Mouse (Mus musculus) ZHBTc4 (cell line): Measurements from ENCODE around the gene Wbp2.
A peak's percentile ranks its signal among the peaks of the same experiment; 100 is the strongest.

Experiments used
- DNase-seq: peaks from one replicate; pipeline ENCODE4 v3.0.0-alpha.2; 2011; ENCODE audit warnings: low read depth, low spot score

Wbp2 gene

DNA sequence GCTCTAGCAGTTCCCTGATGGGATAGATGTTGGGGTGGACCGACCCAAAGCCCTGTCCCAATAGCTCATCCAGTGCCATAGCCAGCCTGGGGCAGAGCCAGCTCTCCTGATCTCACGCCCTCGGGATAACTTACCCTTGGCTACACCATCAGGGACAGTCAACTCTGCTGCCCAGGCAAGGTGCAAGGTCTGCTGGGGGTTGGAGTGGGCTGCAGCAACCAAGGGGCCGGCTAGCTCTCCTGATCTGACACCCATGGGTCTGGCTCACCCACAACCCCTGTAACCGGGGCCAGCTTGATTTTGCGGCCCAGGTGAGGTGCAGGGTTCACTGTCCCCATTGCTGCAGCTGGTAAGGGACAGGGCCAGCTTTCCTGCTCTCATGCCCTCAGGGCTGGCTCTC lies 4.8 kb upstream of the Wbp2 start:
- DNase-seq, result no peak

DNA sequence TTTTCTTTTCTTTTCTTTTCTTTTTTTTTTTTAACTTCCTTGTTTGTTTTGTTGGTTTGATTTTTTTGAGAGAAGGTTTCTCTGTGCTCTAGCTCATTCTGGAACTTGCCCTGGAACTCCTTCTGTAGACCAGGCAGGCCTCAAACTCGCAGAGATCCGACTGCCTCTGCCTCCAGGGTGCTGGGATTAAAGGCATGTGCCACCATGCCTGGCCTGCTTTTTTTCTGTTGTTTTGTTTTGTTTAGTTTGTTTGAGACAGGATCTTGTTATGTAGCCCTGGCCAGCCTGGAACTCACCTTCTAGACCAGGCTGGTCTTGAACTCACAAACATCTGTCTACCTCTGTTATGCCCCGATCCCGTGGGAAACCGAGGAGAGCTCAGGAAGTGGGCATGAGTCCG lies 2.8 kb upstream of the Wbp2 start:
- DNase-seq, result no peak

DNA sequence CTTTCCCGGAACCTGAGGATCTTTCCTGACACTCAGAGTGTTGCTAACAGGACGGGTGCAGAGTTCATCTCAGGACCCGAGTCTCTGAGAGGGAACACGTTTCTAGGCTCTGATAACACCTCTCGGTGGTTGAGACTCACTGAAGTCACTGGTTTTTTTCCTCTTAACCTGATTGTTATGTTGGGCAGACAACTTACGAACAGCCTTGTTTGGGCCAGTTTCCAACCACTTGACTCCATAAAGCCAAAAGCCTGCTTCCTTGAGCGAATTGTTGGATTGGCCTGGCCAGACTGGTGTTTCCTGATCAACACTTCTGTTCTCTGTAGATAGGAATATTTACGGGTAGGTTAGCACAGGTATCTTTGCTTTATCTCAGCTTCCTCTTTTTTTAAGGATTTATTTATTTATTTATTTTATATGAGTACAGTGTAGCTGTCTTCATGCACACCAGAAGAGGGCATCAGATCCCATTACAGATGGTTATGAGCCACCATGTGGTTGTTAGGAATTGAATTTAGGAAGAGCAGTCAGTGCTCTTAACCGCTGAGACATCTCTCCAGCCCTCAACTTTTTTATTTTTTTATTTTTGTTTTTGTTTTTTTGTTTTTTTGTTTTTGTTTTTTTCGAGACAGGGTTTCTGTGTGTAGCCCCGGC lies 2.1 kb upstream of the Wbp2 start:
- no peak for DNase-seq

DNA sequence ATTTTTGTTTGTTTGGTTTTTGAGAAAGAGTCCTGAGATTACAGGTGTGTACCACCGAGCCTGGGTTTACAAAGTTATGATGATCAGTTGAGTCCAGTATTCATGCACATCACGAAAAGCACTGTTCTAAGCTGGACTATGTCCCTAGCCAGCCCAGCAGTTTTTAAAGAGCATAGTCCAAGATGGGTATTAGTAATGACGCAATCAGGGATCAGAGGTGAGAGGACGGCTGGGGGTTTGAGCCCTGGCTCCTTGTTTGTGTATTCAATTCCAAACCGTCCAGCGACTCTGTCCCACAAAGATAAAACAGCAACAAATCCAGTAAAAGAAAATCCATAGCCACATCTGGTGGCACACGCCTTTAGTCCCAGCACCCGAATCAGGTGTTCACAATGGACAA lies 1.4 kb upstream of the Wbp2 start:
- DNase-seq, result no peak

DNA sequence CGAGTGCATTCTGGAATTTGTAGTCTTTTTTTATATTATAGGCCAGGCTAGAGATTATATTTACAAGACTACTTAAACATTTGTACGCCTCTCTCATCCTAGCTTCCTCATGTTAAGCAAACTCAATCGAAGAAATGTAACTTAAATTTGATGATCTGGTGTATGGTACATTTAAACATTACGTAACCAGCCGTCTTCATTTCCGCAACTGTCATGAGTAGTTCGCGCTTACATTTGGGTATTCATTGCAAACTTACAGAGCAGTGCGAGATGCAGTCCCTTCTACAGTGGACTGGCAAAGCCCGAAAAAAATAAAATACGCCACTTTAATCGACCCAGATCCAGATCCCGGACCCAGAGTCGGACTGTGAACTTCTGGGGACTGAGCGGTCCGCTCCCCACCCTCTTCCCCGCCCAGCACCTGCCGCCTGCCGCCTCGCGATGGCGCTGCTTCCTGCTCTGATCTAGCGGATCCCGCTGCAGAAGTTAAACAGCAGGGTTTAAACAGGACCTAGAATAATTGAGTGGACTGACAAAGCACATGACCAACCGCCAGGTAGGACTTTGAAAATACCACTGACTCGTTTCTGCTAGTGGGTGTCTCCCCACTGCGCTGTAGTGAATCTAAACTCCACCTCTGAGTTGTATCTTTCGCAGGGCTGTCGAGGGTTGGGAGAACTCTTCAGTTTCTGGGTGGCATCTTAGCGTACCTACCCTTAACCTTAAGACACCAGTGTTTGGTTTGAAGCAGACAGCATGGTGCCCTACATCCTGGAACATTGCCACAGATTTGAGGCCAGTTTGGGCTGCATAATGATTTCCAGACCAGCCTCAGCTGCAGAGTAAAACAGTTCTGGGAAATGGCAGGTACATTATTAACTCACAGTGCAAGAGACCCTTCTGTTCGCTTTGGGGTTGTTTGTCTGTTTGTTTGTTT lies 667 bp upstream of the Wbp2 start:
- DNase-seq, result peak; percentile 89

DNA sequence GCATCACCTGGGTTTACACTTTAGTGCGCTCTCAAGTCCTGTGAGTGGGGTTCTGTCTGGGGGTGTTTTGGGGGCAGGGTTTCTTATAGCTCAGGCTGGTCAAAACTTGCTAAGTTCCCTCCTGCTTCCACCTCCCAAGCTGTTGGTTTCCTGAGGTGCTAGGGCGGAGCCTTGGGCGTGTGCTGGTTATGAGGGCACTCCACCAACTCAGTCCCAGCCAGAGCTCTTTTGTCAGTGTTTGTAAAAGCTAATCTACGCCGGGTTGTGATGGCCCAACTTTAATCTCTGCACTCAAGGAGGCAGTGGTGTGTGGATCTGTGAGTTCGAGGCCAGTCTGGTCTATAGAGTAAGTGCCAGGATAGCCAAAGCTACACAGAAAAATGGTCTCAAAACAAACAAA lies 2.6 kb downstream of the Wbp2 start:
- no peak for DNase-seq

DNA sequence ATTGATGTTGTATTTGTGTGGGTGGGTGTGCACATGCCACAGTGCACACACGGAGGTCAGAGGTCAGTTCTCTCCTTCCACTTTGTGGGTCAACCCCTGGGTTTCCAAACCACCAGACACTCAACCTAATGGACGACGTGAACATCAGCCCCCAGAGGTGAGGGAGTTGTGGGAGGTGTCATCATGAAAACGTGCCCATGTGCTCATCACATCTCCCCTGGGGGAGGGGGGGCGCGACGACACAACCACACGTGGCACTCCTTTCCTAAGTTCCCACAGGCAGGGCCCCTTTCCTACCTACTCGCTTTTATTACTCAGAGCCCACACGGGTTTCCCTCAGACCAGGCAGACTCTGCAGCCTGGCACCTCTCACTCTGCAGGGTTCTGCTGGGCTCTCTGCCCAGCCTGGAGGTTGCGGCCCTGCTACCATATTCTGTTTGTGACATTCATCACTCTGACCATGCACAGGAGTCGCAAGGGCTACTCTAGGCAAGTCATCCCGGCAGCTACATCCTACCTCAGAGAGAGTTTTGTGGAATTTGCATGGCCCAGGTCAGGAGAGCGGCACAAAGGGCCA lies 3.6 kb downstream of the Wbp2 start:
- no peak for DNase-seq

DNA sequence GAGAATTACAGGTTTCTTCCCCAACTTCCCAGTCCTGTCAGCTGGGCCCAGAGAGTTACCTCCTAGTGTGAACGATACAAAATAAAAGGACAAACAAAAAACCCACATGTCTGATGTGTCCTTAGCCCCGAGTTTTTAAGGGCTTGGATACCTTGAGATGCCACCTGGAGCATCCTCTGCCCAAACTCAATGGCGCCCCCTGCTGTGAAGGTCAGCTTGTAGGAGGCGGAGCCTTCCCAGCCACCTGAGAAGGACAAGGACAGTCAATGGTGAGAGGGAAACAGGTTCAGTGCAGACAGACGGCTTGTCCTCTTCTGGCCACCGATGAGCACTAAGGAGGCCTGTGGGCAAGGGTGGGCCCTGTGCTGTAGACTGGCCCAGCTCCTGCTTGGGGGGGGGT lies 5.7 kb downstream of the Wbp2 start:
- DNase-seq, result no peak

DNA sequence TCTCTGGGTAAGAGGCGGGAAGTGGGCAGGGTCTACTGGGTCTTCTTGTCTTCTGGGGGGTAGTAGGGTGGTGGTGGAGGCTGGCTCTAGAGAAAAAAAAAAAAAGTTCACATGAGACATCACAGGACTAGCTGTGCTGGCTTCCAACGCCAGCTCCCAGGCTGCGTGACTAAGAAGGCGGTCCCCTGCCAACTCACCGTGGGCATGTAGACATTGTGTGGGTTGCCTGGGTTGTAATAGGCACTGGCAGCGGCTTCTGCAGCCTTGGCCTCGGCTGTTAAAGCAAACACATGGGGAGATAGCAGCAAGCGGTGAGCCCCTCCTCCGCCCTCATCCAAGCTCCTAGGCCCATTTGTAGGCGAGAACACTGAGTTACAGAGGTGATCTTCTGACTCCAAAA lies 7.3 kb downstream of the Wbp2 start:
- no peak for DNase-seq

DNA sequence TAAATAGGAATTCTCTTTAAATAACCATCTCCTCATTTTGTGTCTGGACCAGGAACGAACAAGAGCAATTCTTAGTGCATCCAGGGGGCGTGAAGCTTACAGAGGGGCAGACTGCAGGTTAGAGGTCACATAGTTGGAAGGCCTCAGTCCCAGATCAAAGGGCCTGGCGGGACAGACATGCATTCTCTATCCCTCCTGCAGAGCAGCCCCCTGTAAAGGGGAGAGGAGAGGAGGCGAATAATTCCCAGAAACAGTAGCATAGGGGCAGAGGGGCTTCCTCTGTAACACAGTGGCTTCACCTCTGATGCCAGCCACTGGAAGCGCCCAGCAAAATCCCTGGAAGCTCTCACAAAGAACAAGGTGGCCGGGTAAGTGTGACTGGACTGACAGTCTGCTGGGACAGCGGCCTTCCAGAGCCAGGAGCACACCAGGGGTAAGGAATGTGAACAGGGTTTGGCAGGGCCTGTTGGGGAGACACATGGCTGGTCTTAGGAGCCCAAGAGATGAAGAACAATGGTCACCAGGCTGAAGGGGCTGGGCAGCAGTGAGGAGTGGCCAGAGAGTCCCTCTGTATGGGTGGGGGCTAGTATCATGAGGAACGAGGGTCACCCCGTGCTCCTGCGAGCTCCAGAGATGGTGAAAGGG lies 8.0 kb downstream of the Wbp2 start:
- peak; percentile 61 for DNase-seq

DNA sequence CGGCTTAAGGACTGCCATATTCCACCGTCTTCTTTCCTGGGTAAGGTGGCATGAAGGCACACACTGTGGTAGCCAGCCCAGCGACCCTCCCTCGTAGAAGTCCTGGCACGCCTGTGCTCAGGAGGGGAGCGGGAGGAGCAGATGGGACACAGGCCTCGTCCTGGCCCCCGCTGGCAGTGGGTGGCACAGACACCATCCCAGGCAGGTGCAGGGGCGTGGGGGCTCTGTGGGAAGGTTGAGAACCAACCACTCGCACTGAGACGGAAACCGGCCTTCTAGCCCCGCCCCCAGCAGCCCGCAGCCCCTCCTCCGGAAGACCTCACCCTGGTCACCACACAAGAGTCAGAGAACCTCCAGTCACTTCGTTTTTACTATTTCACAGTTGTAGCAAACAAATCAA lies 8.6 kb downstream of the Wbp2 start:
- peak; percentile 76 for DNase-seq

DNA sequence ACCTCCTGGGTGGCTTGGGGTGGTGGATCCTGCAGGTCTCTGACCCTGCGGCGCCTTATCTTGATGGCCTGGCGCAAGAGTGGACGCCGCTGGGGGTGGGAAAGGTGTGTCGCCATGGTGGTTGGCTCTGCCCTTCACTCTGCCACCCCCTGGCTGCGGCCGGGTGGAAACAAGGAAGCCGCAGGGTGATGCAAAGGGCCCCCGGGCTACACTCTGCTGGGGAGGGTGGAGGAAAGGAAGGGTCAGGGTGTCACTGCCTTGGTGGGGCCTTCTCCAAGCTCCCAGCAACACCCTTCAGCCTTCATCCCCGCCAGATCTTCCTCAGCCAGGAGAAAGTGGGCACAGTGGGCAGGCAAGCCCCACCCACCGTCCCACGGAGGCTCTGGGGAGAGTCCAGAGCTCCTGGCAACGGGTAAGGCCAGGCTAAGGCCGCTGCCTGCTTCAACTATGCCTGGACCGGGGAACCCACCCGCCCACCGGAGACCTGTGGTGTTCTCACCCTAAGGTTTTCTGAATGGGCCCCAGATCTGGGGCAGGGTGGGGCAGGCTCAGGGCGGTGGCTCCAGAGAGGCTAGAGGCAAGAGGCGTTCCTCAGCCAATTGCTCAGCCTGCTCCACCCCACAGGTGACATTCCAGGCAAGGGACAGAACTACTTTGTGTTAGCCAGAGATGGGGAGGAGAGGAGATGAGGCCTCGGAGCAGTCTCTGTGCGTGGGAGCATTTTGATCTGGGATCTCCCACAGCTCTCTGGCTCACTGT lies 9.2 kb downstream of the Wbp2 start, which contains the start of gene Unc13d:
Gene Unc13d, minus strand, starts transcription at position 516 of the 759 bp plus-strand sequence.
- peak; percentile 73 for DNase-seq

DNA sequence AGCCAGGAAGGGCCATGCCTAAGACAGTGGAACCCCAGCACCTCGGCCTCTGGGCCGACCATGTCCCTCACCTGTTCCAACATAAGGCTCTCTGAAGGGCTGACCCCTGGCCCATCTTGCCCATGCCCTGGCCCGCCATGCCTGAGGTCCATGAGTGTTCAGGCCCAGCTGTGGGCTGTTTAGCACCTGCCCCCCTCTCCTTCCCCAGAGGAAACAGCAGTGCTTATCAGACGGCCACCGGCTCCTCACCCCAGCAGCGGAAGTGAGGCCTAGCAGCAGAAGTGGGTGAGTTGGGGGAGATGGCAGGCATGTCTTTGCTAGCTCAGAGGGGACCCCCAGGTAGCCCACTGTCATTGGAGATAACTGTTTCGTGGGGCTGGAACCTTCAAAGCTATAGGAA lies 10.0 kb downstream of the Wbp2 start:
- DNase-seq, result no peak

DNA sequence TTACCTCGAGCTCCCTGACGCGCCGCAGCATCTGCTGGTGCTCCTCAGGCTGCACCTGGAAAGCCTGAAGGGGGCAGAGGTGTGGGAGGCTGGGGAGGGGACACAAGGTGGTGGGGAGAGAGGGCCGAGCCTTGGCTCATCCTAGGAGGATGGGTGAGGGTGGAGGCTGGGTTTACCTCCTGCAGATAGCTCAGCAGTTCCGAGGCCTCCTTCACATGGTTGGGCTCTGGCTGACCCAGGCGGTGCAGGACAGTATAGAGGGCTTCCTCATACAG lies 10.6 kb downstream of the Wbp2 start:
- no peak for DNase-seq

DNA sequence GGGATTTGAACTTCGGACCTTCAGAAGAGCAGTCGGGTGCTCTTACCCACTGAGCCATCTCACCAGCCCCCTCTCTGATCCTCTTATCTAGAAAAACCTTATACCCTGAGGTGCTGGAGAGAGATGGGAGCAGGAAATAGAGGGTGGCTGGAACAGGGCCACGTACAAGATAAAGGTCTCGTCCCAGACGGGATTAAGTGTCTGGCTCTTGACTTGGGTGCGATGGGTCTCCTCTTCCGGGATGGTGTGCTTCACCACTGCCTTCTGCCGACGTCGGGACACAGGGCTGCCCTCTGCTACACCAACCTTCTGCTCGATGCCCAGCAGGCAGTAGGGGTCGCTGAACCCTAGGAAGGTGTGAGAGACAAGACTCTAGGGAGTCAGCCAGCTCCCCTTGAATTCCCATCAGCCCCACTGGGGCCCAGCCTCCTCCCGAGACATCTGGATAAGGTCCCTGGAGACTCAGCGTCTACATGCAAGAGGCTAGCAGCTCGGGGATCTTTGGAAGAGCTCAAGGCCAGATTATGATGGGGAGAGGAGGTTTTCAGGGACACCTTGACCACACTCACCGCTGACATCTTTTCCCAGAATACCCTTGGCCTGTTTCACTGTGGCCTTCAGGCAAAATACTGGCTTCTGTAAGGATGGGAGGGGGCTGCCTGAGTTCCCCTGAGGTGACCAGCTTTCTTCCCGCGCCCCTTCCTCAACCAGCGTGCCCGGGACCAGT lies 11.1 kb downstream of the Wbp2 start:
- DNase-seq, result no peak

DNA sequence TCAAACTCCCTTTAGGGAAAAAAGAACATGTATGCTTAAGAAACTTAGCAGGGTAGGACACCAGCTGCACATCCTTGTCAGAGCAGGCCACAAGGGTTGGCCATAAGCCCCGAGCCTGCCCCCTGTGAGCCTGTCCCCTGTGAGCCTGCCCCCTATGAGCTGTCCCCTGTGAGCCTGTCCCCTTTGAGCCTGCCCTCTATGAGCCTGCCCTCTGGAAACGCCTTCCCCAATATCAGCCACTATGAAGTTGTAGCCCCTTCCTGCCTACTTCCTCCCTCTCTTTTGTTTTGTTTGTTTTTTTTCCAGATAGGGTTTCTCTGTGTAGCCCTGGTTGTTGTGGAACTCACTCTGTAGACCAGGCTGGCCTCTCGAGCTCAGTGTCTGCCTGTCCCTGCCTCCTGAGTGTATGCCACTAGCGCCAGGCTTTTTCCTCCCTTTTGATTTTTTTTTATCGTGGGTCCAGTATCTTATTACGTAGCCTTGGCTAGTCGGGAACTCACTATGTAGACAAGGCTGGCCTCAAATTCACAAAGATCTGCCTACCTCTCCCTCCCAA lies 12.3 kb downstream of the Wbp2 start:
- no peak for DNase-seq

DNA sequence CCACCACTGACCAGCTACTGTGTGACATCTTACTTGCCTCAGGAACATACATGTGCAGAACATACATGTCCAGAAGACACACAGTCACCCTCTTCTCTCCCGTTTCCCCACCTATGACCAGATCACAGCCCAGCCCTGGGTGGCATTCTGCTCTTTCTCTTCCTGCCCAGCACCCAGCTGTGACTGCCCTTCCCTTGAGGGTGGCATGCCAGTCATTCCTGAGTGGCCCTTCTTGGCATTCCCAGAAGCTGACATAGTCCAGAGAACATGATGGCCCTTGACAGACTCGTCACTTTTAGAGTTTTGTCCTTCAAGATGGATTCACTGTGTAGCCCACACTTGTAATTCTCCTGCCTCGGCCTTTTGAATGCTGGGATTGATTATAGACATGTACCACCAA lies 14.2 kb downstream of the Wbp2 start:
- DNase-seq, result no peak

DNA sequence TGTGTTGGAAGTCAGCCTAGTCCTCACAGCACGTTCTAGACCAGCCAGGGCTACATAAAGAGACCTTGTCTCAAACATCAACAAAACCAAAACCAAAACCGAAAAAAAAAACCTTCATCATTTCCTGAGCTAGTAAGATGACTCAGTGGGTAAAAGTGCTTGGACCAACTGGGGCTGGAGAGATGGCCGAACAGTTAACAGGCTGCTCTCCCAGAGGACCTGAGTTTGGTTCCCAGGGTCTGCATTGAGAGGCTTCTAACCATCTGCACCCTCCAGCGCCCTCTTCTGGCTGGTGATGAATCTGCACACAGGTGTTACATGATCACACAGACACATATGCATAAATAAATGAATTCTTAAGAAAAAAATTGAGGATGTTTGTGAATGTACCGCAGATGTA lies 15.3 kb downstream of the Wbp2 start:
- DNase-seq, result peak; percentile 87

DNA sequence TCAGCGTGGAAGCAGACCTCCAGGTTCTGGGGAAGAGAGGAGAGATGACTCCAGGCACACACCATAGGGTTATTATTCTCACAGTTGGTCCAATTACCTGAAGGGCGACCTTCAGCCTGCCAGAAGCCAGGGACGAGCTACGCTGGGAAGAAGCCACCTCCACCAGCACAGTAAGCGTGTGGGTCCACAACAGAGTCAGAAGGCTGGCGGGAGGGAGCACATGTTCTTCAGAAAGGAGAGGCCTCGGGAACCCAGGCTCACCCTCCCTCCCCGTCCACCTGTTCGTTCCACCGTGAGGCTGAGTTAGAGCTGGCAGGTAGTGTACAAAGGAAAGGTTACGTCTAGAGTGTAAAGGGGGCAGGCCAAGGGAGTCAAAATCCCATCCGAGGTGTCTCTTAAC lies 21.4 kb downstream of the Wbp2 start:
- DNase-seq, result no peak

DNA sequence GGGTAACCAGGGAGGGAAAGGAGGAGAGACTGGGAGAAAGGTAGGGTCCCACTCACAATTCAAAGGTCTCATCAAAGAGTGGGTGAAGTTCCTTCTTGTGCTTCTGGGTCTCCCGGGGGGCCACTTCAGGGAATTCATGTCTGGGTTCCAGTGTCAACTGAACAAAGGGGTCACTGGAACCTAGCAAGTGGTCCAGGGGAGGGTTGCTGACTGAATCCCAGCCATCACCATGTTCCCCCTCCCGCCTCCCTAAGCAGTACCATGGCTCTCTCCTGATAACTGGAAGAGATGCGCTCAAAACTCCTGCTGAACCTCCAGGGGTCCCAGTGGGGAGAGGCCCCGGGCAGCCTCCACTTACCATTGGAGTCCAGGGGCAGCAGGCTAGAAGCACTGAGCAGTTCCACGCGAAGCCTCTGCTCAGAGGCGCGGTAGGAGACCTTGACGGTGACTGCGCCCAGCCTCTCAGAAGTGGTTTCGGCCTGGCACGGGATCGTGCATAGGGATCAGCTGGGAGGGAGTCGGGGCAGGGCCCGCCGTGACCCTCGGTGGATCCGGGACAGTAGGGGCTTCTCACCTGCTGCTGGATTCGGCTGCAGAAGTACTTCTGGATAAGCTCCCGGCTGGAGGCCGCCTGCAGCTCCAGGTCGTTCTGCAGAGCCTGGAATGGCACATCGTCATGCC lies 22.5 kb downstream of the Wbp2 start:
- DNase-seq, result no peak
